Mouse (Mus musculus) liver, embryonic 14.5 days (tissue): ENCODE measurements around the gene Foxd3. TPM values are rescaled to one million over a fixed set of nuclear protein-coding genes. Genes with fewer than 3 reads are reported as not detected.

Source experiments
- ATAC-seq: fragments of 200-750 bp; cut with Nextera tagmentation; 2 replicates; pipeline ENCODE4 v1.8.0; 2017; ENCODE audit warnings: moderate number of reproducible peaks, mild to moderate bottlenecking, moderate library complexity; ENCODE audit not compliant: insufficient read depth
- DNase-seq, 3 experiments: peaks; one replicate each; pipeline ENCODE4 v3.0.0-alpha.2; 2012 to 2013; ENCODE audit warnings: low read depth in 3 of 3, low spot score in 3 of 3
- H3K27ac ChIP-seq: fragments of 300-500 bp; sonication (generic); 2 replicates; pipeline ENCODE4 v1.5.1; 2014; ENCODE audit warnings: moderate library complexity, mild to moderate bottlenecking, control low read depth, inconsistent platforms
- H3K27me3 ChIP-seq: fragments of 300-500 bp; sonication (generic); 2 replicates; pipeline ENCODE4 v1.6.1; 2014; ENCODE audit warnings: mild to moderate bottlenecking, low read length, moderate library complexity; ENCODE audit not compliant: control insufficient read depth, insufficient read depth
- H3K36me3 ChIP-seq: fragments of 300-500 bp; sonication (generic); replicated peaks from 2 replicates; pipeline ENCODE4 v1.6.1; 2014; ENCODE audit warnings: low read depth; ENCODE audit not compliant: control insufficient read depth, insufficient read depth
- H3K4me1 ChIP-seq, 2 experiments: fragments of 200-500 bp in 1 of 2; fragments of 300-500 bp in 1 of 2; sonication (generic) in 1 of 2; replicated peaks; 2 replicates each; pipeline ENCODE4 v1.6.1; 2012 to 2014; ENCODE audit warnings: antibody characterized with exemption in 1 of 2, inconsistent platforms in 1 of 2, low read length in 1 of 2; ENCODE audit not compliant: control insufficient read depth in 2 of 2, insufficient read depth in 2 of 2
- H3K4me2 ChIP-seq: fragments of 300-500 bp; sonication (generic); 2 replicates; pipeline ENCODE4 v1.6.1; 2014; ENCODE audit warnings: low read depth, mild to moderate bottlenecking, control low read depth, moderate library complexity
- H3K4me3 ChIP-seq, 2 experiments: fragments of 200-500 bp in 1 of 2; fragments of 300-500 bp in 1 of 2; sonication (generic) in 1 of 2; 2 replicates each; pipeline ENCODE4 v1.5.1; 2012 to 2014; ENCODE audit warnings: low read depth in 2 of 2, low read length in 2 of 2, mild to moderate bottlenecking in 2 of 2, control low read depth in 1 of 2, inconsistent platforms in 1 of 2, moderate library complexity in 1 of 2; ENCODE audit not compliant: insufficient read depth in 1 of 2
- H3K9ac ChIP-seq: fragments of 300-500 bp; sonication (generic); replicated peaks from 2 replicates; pipeline ENCODE4 v1.6.1; 2014; ENCODE audit warnings: mild to moderate bottlenecking, control low read depth, moderate library complexity
- H3K9me3 ChIP-seq: fragments of 300-500 bp; sonication (generic); 2 replicates; pipeline ENCODE4 v1.6.1; 2016; ENCODE audit warnings: low read length, mixed read lengths; ENCODE audit not compliant: control insufficient read depth
- CTCF ChIP-seq: IDR thresholded peaks from 2 replicates; pipeline ENCODE4 v1.5.1; 2016; ENCODE audit warnings: antibody characterized with exemption, low read depth, control low read depth
- EP300 ChIP-seq: IDR thresholded peaks from 2 replicates; pipeline ENCODE4 v1.6.1; 2016; ENCODE audit warnings: antibody characterized with exemption, low read depth
- WGBS: fragments of 180-500 bp; shearing (Covaris S2); extraction: QIAGEN DNeasy Blood & Tissue Kit; methylation state at CpG from one replicate; pipeline ENCODE4 v1.1.7; 2014; ENCODE audit not compliant: insufficient replicate concordance; 5-methylcytosine and 5-hydroxymethylcytosine counted together
- polyA plus RNA-seq, 2 experiments: library from polyadenylated mRNA; depleted of rRNA in 1 of 2; stranded (reverse) in 1 of 2; unstranded in 1 of 2; fragments of >200 nt; fragmentation: Nextera tagmentation in 1 of 2; extraction: Ambion mirVana in 1 of 2; gene quantifications; 2 replicates each; pipeline versions ENCODE4 v1.2.1 to v1.2.3; 2012 to 2014

Gene Foxd3
- polyA plus RNA-seq, 2 experiments: 0.01 TPM; not detected in 1

DNA sequence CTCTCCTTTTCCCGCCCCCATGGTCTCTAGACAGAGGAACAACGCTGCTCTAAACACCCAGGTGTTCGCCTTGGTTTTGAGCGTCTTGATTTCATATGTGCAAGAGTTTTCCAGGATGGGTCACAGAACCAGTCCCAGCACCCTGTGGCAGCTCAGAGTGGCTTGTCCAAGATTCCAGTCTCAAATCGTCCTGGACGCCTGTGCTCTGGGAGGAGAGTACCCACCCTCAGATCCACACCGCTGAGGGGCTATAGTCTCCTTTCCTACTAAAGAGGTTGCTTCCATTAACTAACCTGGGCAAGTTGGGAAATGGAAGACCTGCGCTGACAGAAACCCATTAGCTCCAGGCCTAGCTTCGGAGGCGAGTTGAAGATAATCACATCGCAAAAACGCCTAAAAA, 5.9 kb downstream of the Foxd3 start:
- Histone ChIP-seq H3K27me3 (peaks cover 75% of the 10 kb centered on the region), H3K9me3 (no peaks in the 10 kb centered on the region), H3K36me3 (no peaks in the 10 kb centered on the region), H3K9ac (no peak overlapping the region), H3K27ac (no peak overlapping the region), H3K4me3 (no peak overlapping the region), H3K4me1 (no peaks in the 10 kb centered on the region), H3K4me2 (no peak overlapping the region)
- DNase-seq (no peak), ATAC-seq (no peak)
- WGBS: 9% methylated on average over 12 of the region's 12 CpGs
- TF ChIP-seq EP300 (no peak), CTCF (no peak)

DNA sequence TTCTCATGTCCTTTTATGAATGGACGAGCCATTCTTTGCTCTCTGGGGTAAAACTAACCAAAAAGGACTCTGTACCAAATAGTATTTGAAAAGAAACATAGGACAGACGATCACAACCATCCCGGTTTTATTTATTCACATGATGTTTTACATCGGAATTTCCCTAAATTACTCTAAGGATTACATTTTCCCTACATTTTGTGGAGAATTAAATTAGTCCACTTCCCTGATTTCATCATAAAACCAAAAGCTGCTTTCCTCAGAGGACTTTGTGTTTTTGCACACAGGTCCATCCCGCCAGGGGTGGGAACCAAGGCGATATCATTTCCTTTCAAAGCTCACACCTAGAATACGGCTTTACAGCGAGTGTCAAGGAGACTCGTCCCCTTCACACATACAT, 6.3 kb downstream of the Foxd3 start:
- ATAC-seq: no peak

DNA sequence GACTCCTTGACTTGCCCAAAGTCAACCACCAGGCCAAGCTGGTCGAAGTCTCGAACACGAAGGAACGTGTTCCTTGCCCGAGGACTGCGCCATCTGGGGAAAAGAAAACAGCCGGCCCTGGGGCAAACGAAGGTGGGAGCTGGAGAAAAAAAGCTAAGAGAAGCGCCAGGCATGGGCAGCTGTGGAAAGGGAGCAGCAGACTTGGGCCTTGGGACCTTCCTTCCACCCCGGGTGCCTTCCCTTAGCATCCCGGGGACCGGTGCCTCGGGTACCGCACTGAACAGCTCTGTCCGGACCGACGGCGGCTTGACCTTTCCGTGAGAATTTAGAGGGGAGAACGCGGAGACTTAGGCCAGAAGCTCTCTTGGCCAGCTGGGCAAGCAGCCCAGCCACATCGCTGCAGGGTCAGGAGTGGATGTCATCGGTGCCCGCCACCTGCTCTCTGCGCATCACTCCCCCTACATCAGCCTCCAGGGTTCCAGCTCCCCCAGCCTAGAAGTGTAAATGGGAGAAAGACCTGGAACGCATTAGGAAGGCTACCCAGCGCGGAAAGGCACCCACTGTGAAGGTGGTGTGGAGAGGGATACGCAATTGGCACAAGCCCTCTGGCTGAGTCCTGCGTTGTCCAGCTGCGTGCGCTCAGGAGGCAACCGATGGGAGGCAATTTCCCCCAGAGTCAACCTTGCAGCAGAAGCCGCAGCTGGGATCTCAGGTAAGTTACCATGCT, 6.9 kb downstream of the Foxd3 start:
- H3K4me1 ChIP-seq: no peaks in the 10 kb centered on the region
- H3K9ac ChIP-seq: no peak overlapping the region
- DNase-seq (no peak), ATAC-seq (no peak)
- TF ChIP-seq CTCF (no peak), EP300 (no peak)
- H3K4me2 ChIP-seq: no peak overlapping the region
- H3K4me3 ChIP-seq: no peak overlapping the region
- WGBS: 8% methylated on average over 34 of the region's 34 CpGs
- no peak overlapping the region for H3K27ac ChIP-seq
- peaks cover 65% of the 10 kb centered on the region for H3K27me3 ChIP-seq
- H3K9me3 ChIP-seq: no peaks in the 10 kb centered on the region
- no peaks in the 10 kb centered on the region for H3K36me3 ChIP-seq

More for the DNA sequence above, 6.3 kb downstream of the Foxd3 start:
- Histone ChIP-seq H3K9me3 (no peaks in the 10 kb centered on the region), H3K27ac (no peak overlapping the region), H3K27me3 (peaks cover 70% of the 10 kb centered on the region), H3K9ac (no peak overlapping the region), H3K4me3 (no peak overlapping the region), H3K36me3 (no peaks in the 10 kb centered on the region), H3K4me2 (no peak overlapping the region), H3K4me1 (no peaks in the 10 kb centered on the region)
- no peak for TF ChIP-seq EP300
- no peak for TF ChIP-seq CTCF
- no peak for DNase-seq
- 13% methylated on average over 9 of the region's 9 CpGs for WGBS

DNA sequence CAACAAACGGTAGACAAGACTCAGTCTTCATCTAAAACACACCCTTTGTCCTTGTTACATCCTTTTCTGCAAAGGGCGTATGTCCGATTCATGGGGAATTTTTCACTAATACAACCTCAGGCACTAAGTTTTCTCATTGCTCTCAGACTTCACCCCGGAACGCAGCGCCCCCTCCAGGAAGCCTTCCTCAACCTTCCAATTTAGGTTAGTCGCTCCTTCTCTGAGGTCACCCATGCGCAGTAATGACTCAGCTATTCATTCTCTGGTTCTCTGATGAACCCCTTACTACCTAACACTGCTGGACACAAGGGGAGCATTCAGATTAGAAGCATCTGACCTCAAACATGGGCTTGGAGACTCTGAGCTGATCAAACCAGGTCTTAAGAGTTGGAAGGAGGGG, 7.6 kb downstream of the Foxd3 start:
- TF ChIP-seq EP300 (no peak), CTCF (0 out of 2 replicates have a peak, but pooled peaks have one; percentile 10)
- Histone ChIP-seq H3K4me2 (no peak overlapping the region), H3K27ac (no peak overlapping the region), H3K4me1 (no peaks in the 10 kb centered on the region), H3K27me3 (peaks cover 60% of the 10 kb centered on the region), H3K9ac (no peak overlapping the region), H3K4me3 (no peak overlapping the region), H3K9me3 (no peaks in the 10 kb centered on the region), H3K36me3 (no peaks in the 10 kb centered on the region)
- DNase-seq (no peak), ATAC-seq (no peak)
- WGBS: 18% methylated on average over 8 of the region's 8 CpGs

DNA sequence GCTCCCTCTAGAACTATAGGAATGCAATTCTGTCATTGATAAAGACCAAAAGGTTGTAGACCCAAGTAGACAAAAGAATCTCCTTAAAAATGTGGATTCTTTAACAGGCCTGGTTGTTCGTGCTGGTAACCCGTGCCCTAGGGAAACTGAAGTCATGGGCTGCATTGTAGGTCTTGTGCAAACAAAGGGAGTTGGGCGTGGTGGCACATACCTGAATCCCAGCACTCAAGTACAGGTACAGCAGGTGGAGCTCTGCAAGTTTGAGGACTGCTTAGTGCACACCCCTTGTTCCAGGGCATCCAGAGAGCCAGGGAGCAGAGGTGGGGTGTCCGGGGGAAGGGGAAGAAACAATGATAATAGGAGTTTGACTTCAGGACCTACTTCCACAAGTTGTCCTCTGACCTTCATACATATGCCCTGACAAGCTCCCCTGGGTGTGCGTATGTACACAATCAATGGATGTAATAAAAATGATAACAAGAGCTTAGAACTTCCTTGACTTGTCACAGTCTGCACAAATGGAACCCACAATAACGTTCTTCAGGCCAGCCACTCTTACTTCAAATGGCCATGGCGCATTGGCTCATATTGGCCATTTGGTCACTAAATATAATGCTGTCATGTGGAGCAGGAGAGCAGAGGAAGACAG, 14.2 kb downstream of the Foxd3 start:
- Histone ChIP-seq H3K36me3 (no peaks in the 10 kb centered on the region), H3K4me3 (no peak overlapping the region), H3K27me3 (no peaks in the 10 kb centered on the region), H3K4me1 (no peaks in the 10 kb centered on the region), H3K9me3 (no peaks in the 10 kb centered on the region), H3K9ac (no peak overlapping the region), H3K4me2 (no peak overlapping the region), H3K27ac (no peak overlapping the region)
- TF ChIP-seq EP300 (no peak), CTCF (no peak)
- 60% methylated on average over 7 of the region's 7 CpGs for WGBS
- no peak for ATAC-seq
- DNase-seq: no peak
